Mouse (Mus musculus): ENCODE results near the gene Cd248. TPM values are rescaled to one million over a fixed set of nuclear protein-coding genes. Genes with fewer than 3 reads are reported as not detected.

Gene Cd248
- polyA plus RNA-seq, 1 experiment = 5.8 TPM

- Histone ChIP-seq H3K4me1 (ENCODE audit: control insufficient read depth, insufficient read depth, low read length) (peaks cover 5% of the 10 kb centered on the region; the same call in 1 of the 2 replicates), H3K27ac (ENCODE audit: insufficient read depth, low read length) (peak overlapping the region; percentile 87), H3K4me3 (ENCODE audit: insufficient read depth, low read length) (peak overlapping the region; percentile 77)
- TF ChIP-seq CTCF (IDR thresholded peaks at IDR 0.05; ENCODE audit: extremely low read depth, insufficient read depth, low read length) = peak; percentile 73
- TF ChIP-seq POLR2A (IDR thresholded peaks at IDR 0.05; ENCODE audit: extremely low read depth, insufficient read depth, low read length) = peak; percentile 25; the same call in 1 of the 2 replicates
These were observed 49.9 kb downstream of the Cd248 start for GRCm38 (mm10) chr19:5117494-5118383.

- Histone ChIP-seq H3K4me3 (ENCODE audit: insufficient read depth, low read length) (peak within 1 kb of the TSS; percentile 77), H3K4me1 (ENCODE audit: control insufficient read depth, insufficient read depth, low read length) (peaks cover 5% of the 10 kb centered on the region; the same call in 1 of the 2 replicates), H3K27ac (ENCODE audit: insufficient read depth, low read length) (peak within 1 kb of the TSS; percentile 87)
- TF ChIP-seq POLR2A (IDR thresholded peaks at IDR 0.05; ENCODE audit: extremely low read depth, insufficient read depth, low read length) = no peak; the same call in 1 of the 2 replicates
- TF ChIP-seq CTCF (IDR thresholded peaks at IDR 0.05; ENCODE audit: extremely low read depth, insufficient read depth, low read length) = no peak
These were observed 50.5 kb downstream of the Cd248 start, which contains the start of gene Klc2 for GRCm38 (mm10) chr19:5118384-5118698. TSS of gene Klc2 (minus strand) at chr19:5118560.

Other genes starting within 250 kb of the Cd248 start
- 48.7 and 49.1 TPM in 2 replicates for gene Ccs, start 228.7 kb upstream of the Cd248 start, polyA plus RNA-seq (2012; rRNA removed)
- gene Ccdc87, start 228.7 kb upstream of the Cd248 start, polyA plus RNA-seq (2012; rRNA removed) = 2.0 and 2.1 TPM in 2 replicates
- gene Ctsf, start 212.9 kb upstream of the Cd248 start, polyA plus RNA-seq (2012; rRNA removed) = 133 and 142 TPM in 2 replicates
- 0.79 and 0.87 TPM in 2 replicates for gene Actn3, start 190.2 kb upstream of the Cd248 start, polyA plus RNA-seq (2012; rRNA removed)
- gene Zdhhc24, start 189.4 kb upstream of the Cd248 start, polyA plus RNA-seq (2012; rRNA removed) = 41.3 and 47.9 TPM in 2 replicates
- 28.5 and 32.7 TPM in 2 replicates for gene Bbs1, start 161.4 kb upstream of the Cd248 start, polyA plus RNA-seq (2012; rRNA removed)
- 51.5 and 54.5 TPM in 2 replicates for gene Dpp3, start 139.8 kb upstream of the Cd248 start, polyA plus RNA-seq (2012; rRNA removed)
- 15.8 and 19.5 TPM in 2 replicates for gene Peli3, start 125.0 kb upstream of the Cd248 start, polyA plus RNA-seq (2012; rRNA removed)
- gene Mrpl11, start 105.9 kb upstream of the Cd248 start, polyA plus RNA-seq (2012; rRNA removed) = 70.5 and 74.8 TPM in 2 replicates
- 16.8 and 20.6 TPM in 2 replicates for gene Npas4, start 77.8 kb upstream of the Cd248 start, polyA plus RNA-seq (2012; rRNA removed)
- gene Slc29a2, start 44.2 kb upstream of the Cd248 start, polyA plus RNA-seq (2012; rRNA removed) = 19.8 and 21.5 TPM in 2 replicates
- gene B4gat1, start 29.3 kb upstream of the Cd248 start, polyA plus RNA-seq (2012; rRNA removed) = 106 and 111 TPM in 2 replicates
- gene AC124502.3, start 29.2 kb upstream of the Cd248 start, polyA plus RNA-seq (2012; rRNA removed) = 4.8 and 6.8 TPM in 2 replicates
- 29.1 and 34.8 TPM in 2 replicates for gene Brms1, start 26.7 kb upstream of the Cd248 start, polyA plus RNA-seq (2012; rRNA removed)
- 68.7 and 69.0 TPM in 2 replicates for gene Rin1, start 17.6 kb upstream of the Cd248 start, polyA plus RNA-seq (2012; rRNA removed)
- 145 and 146 TPM in 2 replicates for gene Tmem151a, start 17.5 kb downstream of the Cd248 start, polyA plus RNA-seq (2012; rRNA removed)
- gene Yif1a, start 20.5 kb downstream of the Cd248 start, polyA plus RNA-seq (2012; rRNA removed) = 54.7 and 56.2 TPM in 2 replicates
- 399 and 461 TPM in 2 replicates for gene Cnih2, start 30.4 kb downstream of the Cd248 start, polyA plus RNA-seq (2012; rRNA removed)
- gene Rab1b, start 39.0 kb downstream of the Cd248 start, polyA plus RNA-seq (2012; rRNA removed) = 197 and 202 TPM in 2 replicates
- 234 and 242 TPM in 2 replicates for gene Klc2, start 50.5 kb downstream of the Cd248 start, polyA plus RNA-seq (2012; rRNA removed)
- gene Pacs1, start 205.0 kb downstream of the Cd248 start, polyA plus RNA-seq (2012; rRNA removed) = 47.0 and 47.8 TPM in 2 replicates
- 151 and 159 TPM in 2 replicates for gene Sf3b2, start 227.4 kb downstream of the Cd248 start, polyA plus RNA-seq (2012; rRNA removed)
- gene Gal3st3, start 230.3 kb downstream of the Cd248 start, polyA plus RNA-seq (2012; rRNA removed) = 61.9 and 62.3 TPM in 2 replicates